Mouse (Mus musculus) thymus, adult 18-20 months (tissue): ENCODE measurements at regions not wholly inside any gene's neighbourhood (a gene's known extent, or its start where the extent isn't known, plus 50 kb on each side); places are given as distances from the start of the nearest gene placed in this dataset.

Experiments
- DNase-seq, 2 experiments: peaks; one replicate each; pipeline ENCODE4 v3.0.0; 2022; ENCODE audit warnings: mixed read lengths in 2 of 2

DNA sequence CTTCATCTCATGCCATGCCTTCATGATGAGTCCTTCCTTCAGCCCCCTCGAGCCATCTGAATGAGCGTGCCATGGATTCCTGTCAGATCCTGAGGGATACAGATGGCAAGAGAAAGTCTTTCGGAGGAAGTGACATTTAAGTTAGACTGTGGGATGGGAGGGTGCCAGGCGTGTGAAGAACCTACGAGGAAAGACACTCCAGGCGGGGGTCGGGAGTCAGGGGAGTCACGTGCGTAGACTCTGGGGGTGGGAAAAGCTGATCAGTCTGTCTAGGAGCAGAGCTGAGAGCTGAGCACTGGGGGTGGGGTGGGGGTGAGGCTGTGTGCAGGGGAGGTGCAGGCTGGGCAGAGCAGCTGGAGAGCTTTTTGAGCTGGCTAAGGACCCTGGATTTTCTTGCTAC is 152.0 kb upstream of the Gjb5 start:
- DNase-seq = no peak

DNA sequence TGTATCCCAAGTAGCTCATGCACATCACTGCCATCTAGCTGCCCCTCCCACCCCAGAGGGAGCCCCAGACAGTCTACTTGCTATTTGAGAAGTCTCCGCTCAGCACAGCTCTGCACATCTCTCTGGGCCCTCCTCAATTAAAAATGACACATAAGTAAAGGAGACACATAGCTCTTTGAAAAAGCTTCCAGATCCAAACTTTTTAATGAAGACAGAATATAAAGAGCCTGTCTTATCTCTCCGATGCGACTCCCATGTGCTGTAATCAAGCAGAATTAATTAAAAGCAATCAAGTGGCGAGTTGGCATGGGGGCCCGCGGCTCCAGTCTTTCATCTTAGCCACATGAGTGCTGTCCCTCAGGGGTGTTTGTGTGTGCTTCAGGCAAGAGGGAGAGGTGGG is 144.6 kb upstream of the Gjb5 start:
- DNase-seq = no peak

DNA sequence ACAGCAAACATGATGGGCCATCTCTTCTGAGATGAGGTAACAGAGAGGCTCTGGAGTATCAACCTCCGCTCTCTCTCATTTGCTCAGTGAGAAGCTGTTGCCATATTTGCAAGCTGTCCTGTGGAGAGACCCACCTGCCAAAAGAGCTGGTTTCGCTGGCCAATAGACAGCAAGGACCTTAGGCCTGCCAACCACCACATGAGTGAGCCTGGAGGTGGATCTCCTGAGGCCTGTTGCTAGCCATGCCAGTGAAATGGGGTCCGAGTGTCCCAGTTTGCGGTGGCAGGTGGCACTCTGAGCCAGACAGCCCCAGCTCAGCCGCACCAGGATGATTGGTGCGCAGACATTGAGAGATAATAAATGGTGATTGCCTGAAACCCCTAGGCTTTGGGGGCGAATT is 143.9 kb upstream of the Gjb5 start:
- no peak for DNase-seq

- DNase-seq = no peak
Measured at GRCm38 (mm10) chr4:127487016-127487780, 129.2 kb upstream of the Gjb5 start.

DNA sequence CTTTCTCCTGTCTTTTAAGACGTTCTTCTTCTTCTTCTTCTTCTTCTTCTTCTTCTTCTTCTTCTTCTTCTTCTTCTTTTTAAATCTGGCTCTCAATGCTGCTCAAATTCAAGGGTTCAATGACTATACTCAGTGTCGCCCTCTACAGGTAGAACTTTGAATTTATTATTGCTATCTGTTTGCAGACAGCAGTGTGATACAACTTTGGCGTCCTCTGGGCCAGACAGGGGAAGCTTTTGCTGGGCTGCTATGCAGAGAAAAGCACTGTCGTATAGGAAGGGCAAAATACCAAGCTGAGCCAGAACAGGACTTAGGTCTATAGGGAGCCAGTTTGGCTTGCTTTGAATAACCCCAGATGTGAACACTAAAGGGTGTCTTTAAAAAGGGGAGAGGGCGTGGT is 127.3 kb upstream of the Gjb5 start:
- DNase-seq = no peak

DNA sequence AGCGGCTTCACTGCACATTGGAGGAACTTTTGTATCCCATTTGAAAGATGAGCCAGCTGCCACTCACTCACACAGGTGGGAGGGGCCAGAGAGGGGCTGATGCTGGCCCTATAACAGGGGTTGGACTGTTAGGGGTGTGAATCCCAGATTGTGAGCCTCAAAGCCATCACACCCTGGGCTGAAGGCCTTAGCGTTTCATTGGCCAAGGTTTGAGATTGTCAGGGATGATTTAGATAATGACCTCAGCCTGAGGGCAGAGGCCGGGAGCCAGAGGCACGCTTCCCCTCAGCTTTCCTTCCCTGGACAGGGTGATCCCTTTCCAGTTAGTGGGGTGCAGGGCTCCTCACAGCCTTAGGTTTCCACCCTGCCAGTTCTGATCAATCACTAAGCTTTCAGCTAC is 124.5 kb upstream of the Gjb5 start:
- DNase-seq = no peak

GRCm38 (mm10) chr4:127480339-127480738 is 122.4 kb upstream of the Gjb5 start:
- DNase-seq = no peak

DNA sequence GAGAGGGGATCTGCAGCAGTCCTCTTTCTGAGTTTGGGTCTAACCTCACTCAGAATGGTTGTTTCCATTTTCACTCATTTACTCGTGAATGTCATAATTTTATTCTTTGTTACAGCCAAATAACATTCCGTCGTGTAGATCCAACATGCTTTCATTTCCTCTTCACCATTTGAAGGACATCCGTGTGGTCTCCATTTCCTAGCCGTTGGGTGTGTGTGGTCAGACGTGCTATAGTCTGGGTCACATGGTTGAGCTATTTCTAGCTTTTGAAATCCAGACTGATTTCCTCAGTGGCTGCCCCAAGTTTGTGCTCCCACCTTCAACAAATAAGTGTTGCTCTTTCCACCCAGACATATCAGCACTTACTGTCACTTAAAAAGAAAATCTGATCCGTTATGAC is 111.9 kb upstream of the Gjb5 start:
- DNase-seq = no peak

- no peak for DNase-seq
Measured at GRCm38 (mm10) chr4:127454511-127455119, 96.6 kb upstream of the Gjb5 start.

DNA sequence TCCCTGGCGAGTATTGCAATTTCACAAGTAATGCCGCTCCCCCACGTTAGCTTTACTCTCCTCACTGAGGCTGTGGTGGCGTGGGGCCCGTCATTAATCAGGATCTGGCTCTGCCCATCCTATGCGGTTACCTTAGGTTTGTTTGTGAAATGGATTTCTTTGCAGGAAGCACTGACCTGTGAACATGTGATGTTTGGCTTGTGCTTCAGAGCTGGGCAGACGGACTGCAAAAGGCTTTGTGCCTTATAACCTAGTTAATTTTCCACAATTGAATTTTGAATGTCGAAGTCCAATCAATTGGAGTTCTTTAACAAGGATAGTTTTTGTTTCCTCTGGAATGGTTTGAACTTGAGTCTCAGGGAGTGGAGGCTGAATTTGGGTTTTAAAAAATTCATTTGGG is 94.1 kb upstream of the Gjb5 start:
- no peak for DNase-seq

DNA sequence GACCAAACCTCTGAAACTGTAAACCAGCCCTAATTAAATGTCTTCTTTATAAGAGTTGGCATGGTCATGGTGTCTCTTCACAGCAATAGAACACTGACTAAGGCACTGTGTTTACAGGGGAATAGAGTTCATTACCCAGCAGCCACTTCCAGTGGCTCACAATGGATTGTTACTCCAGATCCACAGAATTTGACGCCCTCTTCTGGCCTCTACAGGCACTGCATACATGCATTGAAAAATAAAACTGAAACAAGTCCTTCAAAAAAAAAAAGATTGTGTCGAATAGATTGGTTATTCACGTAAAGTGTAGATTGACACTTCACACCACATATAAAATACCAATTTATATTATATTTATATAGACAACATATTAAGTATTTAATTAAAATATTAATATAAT is 87.3 kb upstream of the Gjb5 start:
- no peak for DNase-seq

- no peak for DNase-seq
Measured at GRCm38 (mm10) chr4:127444056-127444455, 86.1 kb upstream of the Gjb5 start.

GRCm38 (mm10) chr4:127442001-127442400 is 84.0 kb upstream of the Gjb5 start:
- no peak for DNase-seq

DNA sequence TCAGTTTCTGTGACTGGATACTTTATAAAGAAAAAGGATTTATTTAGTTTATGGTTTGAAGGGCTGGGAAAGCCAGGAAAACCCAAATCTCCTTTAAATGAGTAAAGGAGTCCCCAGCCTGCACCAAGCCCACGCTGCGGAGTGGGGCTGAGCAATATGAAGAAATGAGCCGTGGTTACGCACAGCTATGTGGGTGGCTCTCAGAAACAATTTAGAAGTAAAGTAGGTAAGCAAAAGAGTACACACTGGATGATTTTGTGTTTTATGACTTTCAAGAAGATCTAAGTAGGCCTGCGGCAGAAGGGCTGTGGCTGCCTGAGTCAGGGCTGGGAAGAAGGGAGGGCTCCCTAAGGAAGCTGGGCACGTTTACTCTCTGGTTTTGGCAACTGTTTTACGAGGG is 82.6 kb upstream of the Gjb5 start:
- no peak for DNase-seq

DNA sequence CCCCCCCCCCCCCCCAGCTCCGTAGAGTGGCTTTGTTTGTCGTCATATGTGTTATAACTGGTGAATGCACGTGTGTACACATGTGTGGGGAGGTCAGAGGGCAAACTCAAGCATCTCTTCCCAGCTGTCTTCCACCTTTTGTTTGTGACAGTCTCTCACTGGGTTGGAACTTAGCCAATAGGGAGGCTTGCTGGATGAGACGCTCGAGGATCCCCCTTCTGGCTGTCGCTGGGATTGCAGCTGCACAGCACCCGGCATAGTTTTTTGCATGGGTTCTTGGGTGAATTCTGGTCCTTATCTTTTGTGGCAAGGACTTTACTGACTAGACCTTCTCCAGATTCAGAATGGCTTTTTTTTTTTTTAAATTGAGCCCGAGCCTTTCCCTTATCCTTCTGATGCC is 77.1 kb upstream of the Gjb5 start:
- DNase-seq = peak in 1 of 2 experiments; percentile 3

- DNase-seq = no peak
Measured at GRCm38 (mm10) chr4:127430237-127430636, 72.3 kb upstream of the Gjb5 start.

- no peak for DNase-seq
Measured at GRCm38 (mm10) chr4:127429748-127430147, 71.8 kb upstream of the Gjb5 start.

DNA sequence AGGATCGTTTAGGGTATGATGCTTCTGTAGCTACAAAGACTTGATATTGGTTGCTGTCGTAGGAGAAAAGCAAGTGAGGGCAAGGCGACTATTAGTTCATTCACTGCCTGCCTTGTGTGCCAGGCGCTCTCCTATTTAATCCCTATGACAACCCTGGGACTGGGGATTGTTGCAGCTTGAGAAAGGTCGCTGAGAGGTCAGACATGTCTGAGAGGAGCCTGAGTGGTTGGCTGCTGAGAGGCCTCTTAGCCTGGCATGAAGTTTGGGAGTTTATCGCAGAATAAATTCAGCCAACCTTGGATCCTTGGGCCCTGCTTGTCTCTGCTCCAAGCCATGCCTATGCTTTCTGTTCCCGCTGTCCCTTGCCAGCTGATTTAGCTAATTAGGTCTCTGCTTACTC is 65.9 kb upstream of the Gjb5 start:
- no peak for DNase-seq

GRCm38 (mm10) chr4:127421927-127422450 is 64.0 kb upstream of the Gjb5 start:
- DNase-seq = no peak

GRCm38 (mm10) chr4:127421129-127421528 is 63.1 kb upstream of the Gjb5 start:
- DNase-seq = no peak

DNA sequence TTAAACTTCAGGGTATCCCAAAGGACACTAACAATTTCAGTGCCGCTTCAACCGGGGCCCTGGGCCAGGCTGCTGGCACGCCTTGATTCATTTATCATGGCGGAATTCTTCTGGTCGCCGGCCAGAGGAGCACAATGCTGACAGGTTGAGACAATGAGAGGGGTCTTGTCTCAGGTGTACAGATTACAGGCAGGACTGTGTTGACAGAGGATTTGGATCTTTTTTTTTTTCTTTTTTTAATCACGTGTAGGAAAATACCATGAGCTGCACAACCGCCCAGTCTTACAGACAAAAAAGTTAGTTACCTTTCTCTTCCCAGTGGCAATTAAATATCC is 61.8 kb upstream of the Gjb5 start:
- DNase-seq = no peak

DNA sequence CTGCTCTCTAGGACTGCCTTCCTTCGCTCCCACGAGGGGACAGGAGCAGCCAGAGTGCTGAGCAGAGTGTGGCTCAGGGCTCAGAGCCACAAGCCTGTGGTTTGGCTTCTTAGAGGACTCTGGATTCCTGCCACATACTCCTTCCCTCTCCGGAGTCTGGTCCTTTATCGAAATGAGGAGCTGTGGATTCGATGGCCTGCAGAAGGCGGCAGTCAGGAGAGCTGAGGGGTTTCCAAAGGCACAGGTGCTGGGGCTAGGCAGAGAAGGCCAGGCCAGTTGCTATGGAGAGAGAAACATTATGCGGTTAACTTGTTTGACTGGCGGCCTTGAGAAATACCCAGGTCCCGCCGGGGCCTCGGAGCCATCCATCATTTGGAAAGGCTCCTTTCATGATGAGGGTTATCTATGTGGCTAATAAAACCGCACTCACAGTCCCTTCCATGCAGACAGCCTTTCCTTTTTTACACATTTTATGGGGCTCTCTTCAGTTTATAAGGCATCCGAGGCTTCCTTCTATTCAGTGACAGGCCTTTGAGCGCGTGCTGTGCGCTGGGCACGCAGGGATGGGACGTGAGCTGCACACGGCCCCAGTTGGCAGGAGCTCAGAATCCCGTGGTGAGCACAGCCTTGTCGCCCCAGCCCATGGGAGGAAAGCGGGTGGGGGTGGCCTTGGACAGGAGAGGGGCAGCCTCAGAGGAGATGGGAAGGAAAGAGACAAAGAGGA is 61.2 kb upstream of the Gjb5 start:
- no peak for DNase-seq

DNA sequence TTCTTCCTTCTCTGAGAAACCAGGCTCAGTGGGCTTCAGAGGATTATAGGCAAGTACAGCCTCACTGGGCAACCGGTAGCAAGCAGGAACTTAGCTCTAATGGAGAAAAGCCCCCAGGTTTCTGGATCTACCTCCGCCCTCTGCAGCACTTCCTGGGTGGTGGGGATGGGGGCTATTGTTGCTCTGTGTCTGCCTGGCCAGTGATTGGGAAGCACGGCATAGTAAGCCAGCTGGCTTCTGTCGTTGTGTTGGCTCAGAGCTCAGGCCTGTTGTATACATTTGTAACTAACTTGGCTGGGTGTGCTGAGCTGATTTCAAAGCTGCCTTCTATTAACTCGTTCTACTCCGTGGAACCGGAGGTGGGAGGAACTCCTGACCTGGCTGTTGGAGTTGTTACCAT is 58.9 kb upstream of the Gjb5 start:
- no peak for DNase-seq
